Mouse (Mus musculus) heart, embryonic 11.5 days (tissue): Measurements from ENCODE around the gene Lrrc56. TPM values are rescaled to one million over a fixed set of nuclear protein-coding genes. Genes with fewer than 3 reads are reported as not detected.

ENCODE experiments used
- ATAC-seq: fragments of 200-750 bp; cut with Nextera tagmentation; replicated peaks from 2 replicates; pipeline ENCODE4 v1.8.0; 2017; ENCODE audit warnings: moderate library complexity; ENCODE audit not compliant: insufficient number of reproducible peaks, low FRiP score, low TSS enrichment
- H3K27ac ChIP-seq: fragments of 300-500 bp; sonication (generic); 2 replicates; pipeline ENCODE4 v1.5.1; 2014; ENCODE audit warnings: mild to moderate bottlenecking, low read depth, low read length
- H3K27me3 ChIP-seq: fragments of 300-500 bp; sonication (generic); 2 replicates; pipeline ENCODE4 v1.6.1; 2014; ENCODE audit warnings: mild to moderate bottlenecking, low read length, mixed read lengths; ENCODE audit not compliant: control insufficient read depth, insufficient read depth
- H3K36me3 ChIP-seq: fragments of 300-500 bp; sonication (generic); 2 replicates; pipeline ENCODE4 v1.6.1; 2014; ENCODE audit warnings: mild to moderate bottlenecking, low read length, moderate library complexity, mixed read lengths; ENCODE audit not compliant: control insufficient read depth, insufficient read depth
- H3K4me1 ChIP-seq: fragments of 300-500 bp; sonication (generic); 2 replicates; pipeline ENCODE4 v1.6.1; 2014; ENCODE audit warnings: low read length; ENCODE audit not compliant: control insufficient read depth, insufficient read depth
- H3K4me2 ChIP-seq: fragments of 300-500 bp; sonication (generic); 2 replicates; pipeline ENCODE4 v1.6.1; 2014; ENCODE audit warnings: mild to moderate bottlenecking, moderate library complexity
- H3K4me3 ChIP-seq: fragments of 300-500 bp; sonication (generic); 2 replicates; pipeline ENCODE4 v1.5.1; 2014; ENCODE audit warnings: low read depth, low read length
- H3K9ac ChIP-seq: fragments of 300-500 bp; sonication (generic); 2 replicates; pipeline ENCODE4 v1.6.1; 2014; ENCODE audit warnings: mild to moderate bottlenecking, low read depth, low read length, moderate library complexity
- H3K9me3 ChIP-seq: fragments of 300-500 bp; sonication (generic); replicated peaks from 2 replicates; pipeline ENCODE4 v1.6.1; 2016; ENCODE audit warnings: low read length; ENCODE audit not compliant: control insufficient read depth
- WGBS: fragments of 180-500 bp; shearing (Covaris S2); extraction: QIAGEN DNeasy Blood & Tissue Kit; methylation state at CpG from one replicate; pipeline ENCODE4 v1.1.7; 2014; ENCODE audit not compliant: insufficient replicate concordance; 5-methylcytosine and 5-hydroxymethylcytosine counted together
- polyA plus RNA-seq: library from polyadenylated mRNA; unstranded; fragments of >200 nt; fragmentation: Nextera tagmentation; extraction: Ambion mirVana; gene quantifications from 2 replicates; pipeline ENCODE4 v1.2.1, GENCODE M21; 2014

The Lrrc56 gene
- polyA plus RNA-seq, 1 experiment from 2014 or later = 1.6 TPM

- H3K4me3 ChIP-seq = no peak overlapping the region
- no peak overlapping the region for H3K9ac ChIP-seq
- no peak overlapping the region for H3K27ac ChIP-seq
- H3K36me3 ChIP-seq = no peaks in the 10 kb centered on the region
- WGBS = 2% methylated on average over 8 of the region's 8 CpGs
- peaks cover 4% of the 10 kb centered on the region; the same call in 1 of the 2 replicates for H3K4me1 ChIP-seq
- H3K27me3 ChIP-seq = no peaks in the 10 kb centered on the region
- no peaks in the 10 kb centered on the region for H3K9me3 ChIP-seq
- no peak overlapping the region for H3K4me2 ChIP-seq
- no peak for ATAC-seq
Observed at GRCm38 (mm10) chr7:141176173-141176572, 17.8 kb upstream of the Lrrc56 start.

GRCm38 (mm10) chr7:141188194-141188593 lies 5.8 kb upstream of the Lrrc56 start:
- H3K4me3 ChIP-seq = no peak overlapping the region
- no peak overlapping the region for H3K4me2 ChIP-seq
- ATAC-seq = no peak
- peaks cover 11% of the 10 kb centered on the region for H3K4me1 ChIP-seq
- H3K27me3 ChIP-seq = no peaks in the 10 kb centered on the region
- 61% methylated on average over 3 of the region's 3 CpGs for WGBS
- no peak overlapping the region for H3K27ac ChIP-seq
- H3K36me3 ChIP-seq = peaks cover 12% of the 10 kb centered on the region
- no peaks in the 10 kb centered on the region for H3K9me3 ChIP-seq
- H3K9ac ChIP-seq = no peak overlapping the region

- H3K4me2 ChIP-seq = no peak overlapping the region
- H3K9ac ChIP-seq = no peak overlapping the region
- no peak overlapping the region for H3K27ac ChIP-seq
- no peaks in the 10 kb centered on the region for H3K9me3 ChIP-seq
- no peaks in the 10 kb centered on the region for H3K27me3 ChIP-seq
- no peak overlapping the region for H3K4me3 ChIP-seq
- H3K4me1 ChIP-seq = peaks cover 11% of the 10 kb centered on the region
- H3K36me3 ChIP-seq = peaks cover 12% of the 10 kb centered on the region
- no peak for ATAC-seq
- 79% methylated on average over 3 of the region's 3 CpGs for WGBS
Observed at GRCm38 (mm10) chr7:141188733-141189132, 5.2 kb upstream of the Lrrc56 start.

GRCm38 (mm10) chr7:141190220-141190619 lies 3.7 kb upstream of the Lrrc56 start:
- Histone ChIP-seq H3K9me3 (no peaks in the 10 kb centered on the region), H3K9ac (no peak overlapping the region), H3K4me2 (no peak overlapping the region), H3K27me3 (no peaks in the 10 kb centered on the region), H3K4me1 (peaks cover 13% of the 10 kb centered on the region), H3K27ac (no peak overlapping the region), H3K36me3 (peaks cover 12% of the 10 kb centered on the region), H3K4me3 (no peak overlapping the region)
- WGBS = 77% methylated on average over 3 of the region's 3 CpGs
- no peak for ATAC-seq

- Histone ChIP-seq H3K4me1 (peaks cover 16% of the 10 kb centered on the region), H3K4me3 (no peak overlapping the region), H3K27me3 (no peaks in the 10 kb centered on the region), H3K9ac (no peak overlapping the region), H3K36me3 (peaks cover 12% of the 10 kb centered on the region), H3K27ac (no peak overlapping the region), H3K4me2 (no peak overlapping the region), H3K9me3 (no peaks in the 10 kb centered on the region)
- 81% methylated on average over 14 of the region's 14 CpGs for WGBS
- ATAC-seq = no peak
Observed at GRCm38 (mm10) chr7:141191036-141191435, 2.9 kb upstream of the Lrrc56 start.

GRCm38 (mm10) chr7:141191796-141192685 lies 1.9 kb upstream of the Lrrc56 start:
- no peaks in the 10 kb centered on the region for H3K9me3 ChIP-seq
- no peak for ATAC-seq
- H3K4me3 ChIP-seq = peak overlapping the region; percentile 90; the same call in 1 of the 2 replicates
- no peaks in the 10 kb centered on the region for H3K27me3 ChIP-seq
- no peak overlapping the region; the same call in 1 of the 2 replicates for H3K9ac ChIP-seq
- H3K4me2 ChIP-seq = peak overlapping the region; percentile 74
- H3K36me3 ChIP-seq = peaks cover 12% of the 10 kb centered on the region
- 92% methylated on average over 24 of the region's 24 CpGs for WGBS
- peaks cover 16% of the 10 kb centered on the region for H3K4me1 ChIP-seq
- no peak overlapping the region for H3K27ac ChIP-seq

- Histone ChIP-seq H3K36me3 (peaks cover 12% of the 10 kb centered on the region), H3K27me3 (no peaks in the 10 kb centered on the region), H3K4me1 (peaks cover 16% of the 10 kb centered on the region), H3K4me3 (peak overlapping the region; percentile 90), H3K9me3 (no peaks in the 10 kb centered on the region), H3K9ac (peak overlapping the region; percentile 95), H3K4me2 (peak overlapping the region; percentile 74), H3K27ac (peak overlapping the region; percentile 77)
- no peak for ATAC-seq
- 28% methylated on average over 12 of the region's 12 CpGs for WGBS
Observed at GRCm38 (mm10) chr7:141192776-141193347, 1.1 kb upstream of the Lrrc56 start.

GRCm38 (mm10) chr7:141193348-141193856 lies 555 bp upstream of the Lrrc56 start:
- peak; percentile 33 for ATAC-seq
- Histone ChIP-seq H3K4me2 (peak overlapping the region; percentile 74), H3K9me3 (no peaks in the 10 kb centered on the region), H3K4me3 (peak overlapping the region; percentile 90), H3K36me3 (peaks cover 12% of the 10 kb centered on the region), H3K27me3 (no peaks in the 10 kb centered on the region), H3K27ac (peak overlapping the region; percentile 77), H3K9ac (peak overlapping the region; percentile 95), H3K4me1 (peaks cover 16% of the 10 kb centered on the region)
- under 1% methylated on average over 34 of the region's 43 CpGs for WGBS
